Mouse (Mus musculus): Measurements from ENCODE around the gene Gm3336.

Gene Gm3336

GRCm38 (mm10) chr8:70716521-70717400 lies 1.6 kb upstream of the Gm3336 start:
- no peak for DNase-seq (ENCODE audit: low spot score in 2 of 2)

GRCm38 (mm10) chr8:70719796-70720270 lies 1.5 kb downstream of the Gm3336 start:
- DNase-seq (ENCODE audit: low spot score in 2 of 2): no peak

- DNase-seq (ENCODE audit: low spot score in 2 of 2): peak; percentile 83 to 89
Observed at GRCm38 (mm10) chr8:70720739-70721138, 2.4 kb downstream of the Gm3336 start.

GRCm38 (mm10) chr8:70721601-70722000 lies 3.3 kb downstream of the Gm3336 start:
- no peak for DNase-seq (ENCODE audit: low spot score in 2 of 2)

GRCm38 (mm10) chr8:70723486-70724210 lies 5.3 kb downstream of the Gm3336 start, which contains the start of gene Pde4c:
Pde4c (plus strand) TSS chr8:70723720.
- no peak for DNase-seq (ENCODE audit: low spot score in 2 of 2)

GRCm38 (mm10) chr8:70724216-70724615 lies 5.9 kb downstream of the Gm3336 start:
- no peak for DNase-seq (ENCODE audit: low spot score in 2 of 2)

- DNase-seq (ENCODE audit: low spot score in 2 of 2): no peak
Observed at GRCm38 (mm10) chr8:70725792-70726447, 7.6 kb downstream of the Gm3336 start.

- DNase-seq (ENCODE audit: low spot score in 2 of 2): no peak
Observed at GRCm38 (mm10) chr8:70726721-70727120, 8.4 kb downstream of the Gm3336 start.

GRCm38 (mm10) chr8:70729808-70730475 lies 11.6 kb downstream of the Gm3336 start:
- DNase-seq (ENCODE audit: low spot score in 2 of 2): no peak

- no peak for DNase-seq (ENCODE audit: low spot score in 2 of 2)
Observed at GRCm38 (mm10) chr8:70730956-70731355, 12.6 kb downstream of the Gm3336 start.

- no peak for DNase-seq (ENCODE audit: low spot score in 2 of 2)
Observed at GRCm38 (mm10) chr8:70737705-70738104, 19.4 kb downstream of the Gm3336 start.

GRCm38 (mm10) chr8:70738211-70738610 lies 19.9 kb downstream of the Gm3336 start:
- no peak for DNase-seq (ENCODE audit: low spot score in 2 of 2)

- no peak for DNase-seq (ENCODE audit: low spot score in 2 of 2)
Observed at GRCm38 (mm10) chr8:70741661-70742060, 23.3 kb downstream of the Gm3336 start.

GRCm38 (mm10) chr8:70742176-70742575 lies 23.8 kb downstream of the Gm3336 start:
- DNase-seq (ENCODE audit: low spot score in 2 of 2): no peak

GRCm38 (mm10) chr8:70742981-70743655 lies 24.8 kb downstream of the Gm3336 start:
- no peak for DNase-seq (ENCODE audit: low spot score in 2 of 2)

- DNase-seq (ENCODE audit: low spot score in 2 of 2): peak in 1 of 2 experiments; percentile 62
Observed at GRCm38 (mm10) chr8:70743656-70744590, 25.6 kb downstream of the Gm3336 start.

GRCm38 (mm10) chr8:70744806-70745205 lies 26.5 kb downstream of the Gm3336 start:
- no peak for DNase-seq (ENCODE audit: low spot score in 2 of 2)

GRCm38 (mm10) chr8:70745691-70746220 lies 27.4 kb downstream of the Gm3336 start:
- DNase-seq (ENCODE audit: low spot score in 2 of 2): no peak

- no peak for DNase-seq (ENCODE audit: low spot score in 2 of 2)
Observed at GRCm38 (mm10) chr8:70746676-70747075, 28.3 kb downstream of the Gm3336 start.
